Mouse (Mus musculus): ENCODE results near the gene Dek.

The Dek gene

DNA sequence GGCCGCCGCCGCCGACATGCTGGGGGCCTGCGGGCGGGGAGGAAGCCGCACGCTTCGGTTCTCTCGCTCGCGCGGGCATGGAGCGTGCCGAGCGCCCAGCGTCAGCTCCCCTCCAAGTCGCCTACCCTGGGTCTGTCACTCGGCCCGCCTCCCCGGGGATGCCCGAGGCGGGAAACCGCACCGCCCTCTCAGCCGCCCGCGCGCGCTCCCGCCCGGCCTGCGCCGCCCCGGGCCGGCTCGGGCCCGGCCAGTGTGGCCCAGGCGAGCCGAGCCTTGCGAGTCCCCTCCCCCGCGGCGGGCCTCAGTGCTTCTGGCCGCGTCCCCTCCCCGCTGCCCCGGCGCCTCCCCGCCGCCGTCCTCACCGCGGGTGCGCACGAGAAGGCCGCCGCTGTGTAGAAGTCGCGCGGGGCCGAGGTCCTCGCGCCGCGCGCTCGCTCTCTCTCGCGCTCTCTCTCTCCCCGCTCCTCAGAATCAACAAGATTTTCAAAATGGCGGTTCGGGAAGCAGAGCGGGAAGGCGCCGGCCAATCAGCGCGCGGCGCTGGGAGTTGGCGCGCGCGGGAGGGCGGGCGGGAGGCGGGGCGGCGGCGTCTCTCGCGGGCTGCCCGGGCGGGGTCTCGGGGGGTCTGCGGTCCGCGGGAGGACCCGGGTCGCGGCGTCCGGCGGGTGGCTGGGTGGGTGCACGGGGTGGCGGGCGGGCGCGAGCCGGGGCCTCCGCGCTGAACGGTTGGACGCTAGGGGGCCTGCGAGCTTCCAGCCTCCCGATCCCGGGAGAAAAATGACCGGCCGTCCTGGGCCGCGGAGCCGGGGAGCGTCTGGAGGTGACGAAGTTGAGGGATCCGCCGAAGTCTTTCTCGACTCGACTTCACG, at the start of gene Dek:
Gene Dek, minus strand, starts transcription at position 491 of the 869 bp plus-strand sequence.
- DNase-seq = peak; percentile 83 to 92

DNA sequence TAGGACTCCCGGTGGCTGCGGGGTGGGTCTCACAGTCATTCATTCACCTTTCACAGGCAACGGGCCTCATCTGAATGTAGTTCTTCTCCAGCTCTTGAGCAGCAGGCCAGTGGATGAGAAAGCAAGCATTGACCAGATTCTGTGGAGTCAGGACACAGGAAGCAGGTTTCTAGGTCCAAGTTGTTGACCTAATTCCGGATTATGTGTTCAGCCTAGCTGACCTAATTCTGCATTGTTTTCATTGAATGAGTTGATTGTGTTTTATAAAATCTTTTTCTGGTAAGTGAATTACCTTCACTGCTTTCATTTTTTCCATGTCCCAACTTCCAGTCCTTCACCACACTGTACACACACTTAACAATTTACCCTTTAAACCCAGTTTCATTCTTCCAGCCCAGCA, 48.9 kb upstream of the Dek start:
- no peak for DNase-seq

DNA sequence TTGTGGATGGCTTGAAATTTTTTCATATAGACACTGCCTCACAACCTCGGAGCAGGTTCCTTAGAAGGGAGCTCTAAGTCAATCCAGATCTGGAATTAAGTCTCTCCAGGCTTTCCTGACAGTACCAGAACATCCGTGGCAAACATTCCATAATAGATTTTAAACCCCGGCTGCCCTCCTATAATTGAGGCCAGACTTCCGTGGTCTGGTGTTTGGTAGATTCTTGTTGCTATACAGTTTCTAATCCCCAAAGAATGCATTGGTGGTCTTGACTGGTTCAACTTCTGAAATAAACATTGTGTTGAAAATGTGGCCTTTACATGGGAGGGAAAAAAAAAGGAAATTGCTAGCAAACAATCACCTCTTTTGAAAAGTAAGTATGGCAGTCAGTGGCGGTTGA, 47.2 kb upstream of the Dek start:
- DNase-seq = no peak

DNA sequence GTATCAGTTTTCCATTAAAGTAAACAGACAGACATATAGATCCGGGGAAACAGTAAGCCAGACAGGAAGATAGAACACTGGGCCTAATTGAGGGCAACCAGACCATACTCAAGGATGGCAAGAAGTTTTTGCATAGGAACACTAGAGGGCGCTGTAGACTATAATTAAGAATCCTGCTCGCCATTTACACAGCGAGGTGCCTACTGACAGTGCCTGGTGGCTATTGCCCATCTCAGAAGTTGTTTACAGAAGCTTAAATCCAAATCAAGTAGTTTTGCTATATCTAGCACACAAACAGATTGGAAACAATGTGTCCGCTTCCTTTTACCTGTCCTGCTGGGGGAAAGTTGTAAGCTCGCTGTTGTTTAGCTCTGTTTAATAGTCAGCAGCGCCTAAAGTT, 46.4 kb upstream of the Dek start:
- peak in 1 of 2 experiments; percentile 54 for DNase-seq

DNA sequence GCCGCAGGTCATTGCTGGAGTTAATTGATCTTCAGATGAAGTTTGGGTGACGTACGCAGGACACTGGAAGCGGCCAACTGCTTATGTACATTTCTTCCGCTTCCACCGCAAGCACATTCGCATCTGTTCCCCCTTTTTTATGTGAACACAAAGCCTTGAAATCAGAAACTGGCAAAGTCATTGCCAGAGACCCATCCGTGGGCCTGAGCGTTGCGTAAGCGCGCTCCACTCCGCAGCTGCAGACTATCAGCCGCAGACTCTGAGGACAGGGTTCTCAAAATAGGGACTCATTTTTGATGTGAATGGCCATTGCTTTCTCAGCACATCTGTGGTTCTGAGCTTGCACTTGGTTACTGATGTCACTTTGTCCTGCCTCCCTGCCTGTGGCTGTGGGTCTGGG, 45.1 kb upstream of the Dek start:
- DNase-seq = no peak

DNA sequence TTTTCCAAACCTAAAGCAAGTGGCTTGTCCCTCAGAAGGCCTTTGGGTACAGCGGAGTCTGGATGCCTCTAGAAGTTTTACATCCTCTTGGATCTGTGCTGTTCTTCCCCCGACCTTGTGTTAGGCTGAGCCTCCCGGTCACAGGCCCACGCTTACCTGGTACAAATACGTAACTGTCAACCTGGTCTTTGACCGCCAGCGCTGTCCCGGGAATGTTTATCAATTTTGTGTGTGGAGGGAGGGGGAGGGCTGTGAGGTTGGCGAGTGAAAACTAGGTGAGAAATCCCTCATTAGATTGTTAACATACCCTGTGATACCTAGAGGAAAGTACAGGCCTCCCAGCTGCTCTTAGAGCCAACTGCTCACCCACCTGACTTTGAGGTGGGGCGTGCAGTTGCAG, 44.0 kb upstream of the Dek start:
- DNase-seq = no peak

DNA sequence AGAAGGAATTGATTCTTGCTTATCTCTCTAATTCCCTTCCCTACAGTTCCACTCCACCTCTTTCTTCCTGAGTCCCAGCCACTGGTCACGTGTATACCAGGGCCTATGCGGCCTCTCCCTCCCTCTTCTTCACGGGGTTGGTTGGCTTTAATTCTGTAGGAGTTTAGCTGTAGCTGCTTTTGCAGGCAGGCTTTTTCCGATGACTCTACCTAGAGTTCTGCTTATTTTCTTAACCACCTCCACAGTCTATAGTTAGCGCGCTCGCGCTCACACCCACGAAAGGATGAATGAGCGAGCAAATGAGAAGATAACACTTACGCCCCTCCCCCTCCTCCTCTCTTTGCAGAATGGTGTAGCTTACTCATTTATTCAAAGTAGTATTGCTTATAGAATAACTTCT, 42.6 kb upstream of the Dek start:
- no peak for DNase-seq

DNA sequence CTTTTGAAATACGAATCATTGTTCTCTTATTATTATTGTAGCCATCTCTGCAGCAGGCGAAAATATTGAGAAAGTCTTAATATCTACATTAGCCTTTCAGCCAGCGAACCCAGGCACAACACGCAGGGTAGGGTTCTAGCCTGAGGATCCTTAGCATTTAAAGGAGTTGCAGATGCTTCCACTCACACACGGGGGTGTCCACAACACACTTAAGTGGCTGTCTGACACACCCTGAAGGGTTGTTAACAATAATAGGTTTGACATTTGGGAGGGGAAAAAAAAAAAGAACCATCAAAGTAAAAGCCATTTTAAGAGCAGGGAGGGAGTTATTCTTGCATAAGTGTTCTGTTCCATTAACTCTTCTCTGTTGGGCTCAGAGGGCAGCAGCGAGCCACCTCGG, 40.4 kb upstream of the Dek start:
- DNase-seq = no peak

DNA sequence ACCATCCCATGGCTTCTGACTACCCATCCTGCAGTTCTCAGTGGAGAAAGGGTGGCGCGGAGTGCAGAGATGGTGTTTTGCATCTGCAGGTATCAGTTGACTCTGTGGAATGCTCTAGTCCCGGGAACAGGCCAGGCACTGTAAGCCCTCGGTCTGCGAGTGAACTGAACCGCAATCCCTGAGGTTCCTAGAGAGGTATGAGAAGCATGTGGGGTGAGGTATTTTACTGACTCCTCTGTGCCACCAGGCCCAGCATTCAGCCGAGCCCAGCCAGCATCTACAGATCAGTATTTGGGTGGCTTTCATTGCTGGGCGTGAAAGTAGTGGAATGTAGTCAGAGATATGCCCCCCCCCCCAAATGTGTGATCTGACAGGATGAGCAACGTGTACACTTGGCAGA, 39.9 kb upstream of the Dek start:
- DNase-seq = no peak

DNA sequence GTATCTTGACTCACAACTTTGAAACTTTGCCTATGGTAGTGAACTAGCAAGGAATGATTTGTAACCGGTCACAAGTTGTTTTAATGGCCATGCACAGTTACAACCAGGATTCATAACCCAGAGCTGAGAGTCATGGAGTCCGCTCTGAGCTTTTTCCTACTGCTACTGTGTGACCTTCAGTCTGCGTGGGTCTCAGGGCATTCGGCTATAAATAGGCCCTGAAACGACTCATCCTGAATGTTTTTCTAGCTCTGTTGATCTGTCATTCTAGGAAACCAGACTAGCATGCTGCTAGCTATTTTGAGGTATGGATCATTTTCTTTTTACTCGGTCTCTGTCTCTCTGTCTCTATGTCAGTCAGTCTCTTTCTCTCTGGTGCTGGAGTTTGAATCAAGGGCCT, 36.8 kb upstream of the Dek start:
- DNase-seq = no peak

DNA sequence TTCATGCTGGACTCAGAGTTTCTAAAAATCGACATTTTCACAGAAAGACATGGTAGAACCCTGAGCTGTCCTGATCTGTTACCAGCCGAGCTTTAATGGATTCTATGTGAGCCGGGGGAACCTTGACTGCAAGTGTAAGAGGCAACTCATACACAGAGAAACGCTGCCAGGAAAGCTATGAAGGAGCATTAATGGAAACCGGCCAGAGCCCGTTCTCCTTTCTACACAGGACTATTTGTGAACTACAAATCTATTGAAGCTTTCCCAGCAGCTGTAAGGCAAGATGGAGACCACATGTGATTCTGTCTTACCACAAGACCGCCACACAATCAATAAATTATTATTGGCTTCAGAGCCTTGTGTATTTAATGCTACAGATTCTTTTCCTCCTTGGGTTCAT, 29.7 kb upstream of the Dek start:
- no peak for DNase-seq

DNA sequence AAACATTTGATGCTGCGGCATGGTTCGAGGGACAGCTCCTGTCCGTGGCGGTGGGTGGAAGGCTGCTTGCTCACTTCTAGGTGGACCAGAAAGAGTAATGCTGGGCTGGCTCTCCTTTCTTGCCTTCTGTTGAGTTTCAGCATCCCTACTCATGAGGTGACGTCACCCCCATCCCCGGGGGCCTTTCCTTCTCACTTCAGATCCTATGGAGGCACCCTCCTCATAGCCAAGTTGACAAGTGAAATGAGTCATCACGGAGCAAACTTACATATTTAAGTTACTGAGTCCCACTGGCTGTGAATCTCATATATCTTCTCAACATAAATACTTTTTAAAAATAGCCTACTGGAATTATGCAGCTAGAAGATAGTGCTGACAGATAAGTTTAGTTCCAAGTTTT, 28.8 kb upstream of the Dek start:
- no peak for DNase-seq

DNA sequence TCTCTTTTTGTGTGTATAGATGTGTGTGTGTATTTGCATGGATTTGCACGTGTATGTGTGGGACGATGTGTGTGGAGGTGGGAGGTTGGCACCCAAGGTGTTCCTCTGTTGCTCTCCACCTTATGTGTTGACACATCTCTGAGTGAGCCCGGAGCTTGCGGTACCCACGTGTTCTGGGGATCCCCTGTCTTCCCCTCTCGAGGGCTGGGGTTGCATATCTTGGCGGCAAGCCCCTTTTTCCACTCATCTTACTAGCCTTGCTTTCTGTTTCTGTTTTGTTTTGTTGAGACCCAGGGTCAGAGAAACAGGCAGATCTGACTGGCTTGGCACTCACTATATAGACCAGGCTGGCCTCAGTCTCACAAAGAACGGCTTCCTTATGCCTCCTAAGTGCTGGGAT, 27.1 kb upstream of the Dek start:
- DNase-seq = no peak

DNA sequence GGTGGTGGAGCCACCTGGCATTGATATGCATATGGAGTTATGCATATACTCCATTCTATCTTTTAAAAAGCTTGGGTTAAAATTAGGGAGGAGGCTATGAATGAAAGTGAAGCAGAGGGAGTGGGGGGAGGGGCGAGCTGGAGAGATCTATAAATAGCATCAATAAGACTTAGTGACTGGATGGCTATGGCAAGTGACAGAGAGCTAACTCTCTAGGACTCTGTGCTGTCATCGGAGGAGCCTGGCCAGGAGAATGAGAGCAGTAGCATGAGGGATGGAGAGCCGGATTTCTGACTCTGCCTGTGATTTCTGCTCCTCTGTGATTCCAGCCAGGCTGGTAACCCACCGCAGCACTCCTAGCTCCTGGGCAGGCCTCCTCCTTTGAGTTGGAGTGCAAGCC, 23.1 kb upstream of the Dek start:
- no peak for DNase-seq

DNA sequence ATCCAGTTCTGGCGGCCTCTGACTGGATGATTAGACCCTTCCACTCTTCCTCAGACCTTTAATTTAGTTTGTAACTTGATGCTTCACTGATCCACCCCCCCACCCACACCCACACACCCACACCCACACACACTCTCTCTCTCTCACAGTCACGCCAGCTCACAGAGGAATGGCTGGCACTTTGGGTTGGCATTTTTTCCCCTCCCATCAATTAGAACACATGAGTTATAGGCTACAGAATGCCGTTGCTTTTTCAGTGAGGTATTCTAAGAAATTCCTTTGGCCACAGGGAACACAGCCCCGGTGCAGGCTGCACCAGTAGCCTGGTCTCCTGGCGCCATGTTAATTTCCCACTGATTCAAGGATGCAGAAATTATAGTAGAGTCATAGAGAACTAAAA, 19.6 kb upstream of the Dek start:
- no peak for DNase-seq

DNA sequence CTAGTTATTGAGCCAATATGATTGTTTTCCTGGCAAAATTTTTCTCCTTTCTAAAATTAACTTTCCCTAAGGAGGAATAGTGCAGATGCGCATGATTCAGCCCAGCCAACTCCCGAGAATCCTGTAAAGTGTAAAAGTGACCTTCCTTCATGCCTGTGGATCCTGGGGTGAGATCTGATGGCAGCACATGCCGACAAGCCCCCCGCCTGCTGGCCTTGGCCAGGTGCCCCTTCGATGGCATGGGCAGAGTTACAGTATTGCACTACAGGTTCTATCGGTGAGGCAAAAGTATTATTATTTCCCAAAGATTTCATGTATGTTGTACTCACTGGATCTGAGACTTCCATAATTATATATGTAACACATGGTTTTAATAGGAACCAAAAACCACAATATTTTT, 19.0 kb upstream of the Dek start:
- DNase-seq = no peak

DNA sequence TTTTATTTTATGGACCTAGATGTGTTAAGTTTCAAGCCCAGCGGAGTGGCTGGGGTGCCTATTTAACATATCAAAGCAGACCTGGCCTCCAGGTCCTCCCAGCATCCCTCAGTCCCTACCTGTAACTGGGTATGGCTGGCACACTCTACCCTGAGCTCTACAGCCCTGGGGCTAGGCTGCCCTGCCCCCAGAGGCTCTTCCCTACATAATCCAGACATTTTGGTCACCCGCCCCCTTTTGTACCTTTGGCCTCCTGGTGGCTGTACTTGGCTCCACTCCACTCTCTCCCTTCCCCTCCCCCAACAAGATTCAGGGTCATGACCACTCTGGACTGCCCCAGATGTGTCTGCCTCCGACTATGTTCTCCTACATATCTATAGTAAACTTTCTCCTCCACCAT, 18.4 kb upstream of the Dek start:
- no peak for DNase-seq

DNA sequence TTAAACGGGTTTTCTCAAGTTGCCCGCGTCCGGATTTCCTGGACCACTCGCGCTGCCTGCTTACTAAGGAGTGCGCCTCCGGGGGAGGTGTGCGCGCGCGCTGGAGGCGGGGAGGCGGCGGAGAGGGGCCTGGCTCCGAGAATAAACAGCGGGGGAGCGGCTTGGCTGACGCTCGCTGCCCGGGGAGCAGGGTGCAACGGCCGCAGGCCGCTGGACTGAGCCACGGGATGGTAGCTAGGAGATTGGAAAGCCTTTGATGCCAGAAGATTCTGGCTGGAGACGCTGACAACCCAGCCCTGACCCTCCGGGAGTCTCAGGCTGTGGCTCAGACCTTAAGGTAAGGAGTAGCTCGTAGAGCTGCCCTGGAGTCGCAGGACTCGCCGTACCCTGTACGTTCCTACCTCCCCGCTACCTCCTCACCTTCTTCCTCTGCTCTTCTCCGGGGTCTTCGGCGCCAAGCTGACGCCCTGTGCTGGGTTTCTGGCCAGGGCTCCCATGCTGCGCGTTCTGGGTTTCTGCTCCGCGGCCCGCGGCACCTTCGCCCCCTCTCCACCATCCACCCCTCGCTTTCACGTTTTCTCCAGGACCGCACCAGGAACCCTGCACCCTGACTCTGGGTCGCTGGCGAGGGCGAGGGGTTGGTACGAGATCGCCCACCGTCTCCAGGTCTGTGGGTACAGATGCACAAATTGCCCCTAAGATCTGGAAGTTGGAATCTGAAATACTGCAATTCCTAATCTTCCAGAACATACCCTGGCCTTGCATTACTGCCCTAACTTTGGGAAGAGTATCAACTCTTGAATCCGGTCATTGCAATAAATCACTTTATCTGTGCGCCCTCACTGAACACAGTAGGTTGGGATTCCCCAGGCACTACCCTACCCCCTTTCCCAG, 16.8 kb upstream of the Dek start, which contains the start of gene Rnf144b:
Gene Rnf144b, plus strand, starts transcription at position 120 of the 894 bp plus-strand sequence.
- DNase-seq = peak; percentile 35 to 48

DNA sequence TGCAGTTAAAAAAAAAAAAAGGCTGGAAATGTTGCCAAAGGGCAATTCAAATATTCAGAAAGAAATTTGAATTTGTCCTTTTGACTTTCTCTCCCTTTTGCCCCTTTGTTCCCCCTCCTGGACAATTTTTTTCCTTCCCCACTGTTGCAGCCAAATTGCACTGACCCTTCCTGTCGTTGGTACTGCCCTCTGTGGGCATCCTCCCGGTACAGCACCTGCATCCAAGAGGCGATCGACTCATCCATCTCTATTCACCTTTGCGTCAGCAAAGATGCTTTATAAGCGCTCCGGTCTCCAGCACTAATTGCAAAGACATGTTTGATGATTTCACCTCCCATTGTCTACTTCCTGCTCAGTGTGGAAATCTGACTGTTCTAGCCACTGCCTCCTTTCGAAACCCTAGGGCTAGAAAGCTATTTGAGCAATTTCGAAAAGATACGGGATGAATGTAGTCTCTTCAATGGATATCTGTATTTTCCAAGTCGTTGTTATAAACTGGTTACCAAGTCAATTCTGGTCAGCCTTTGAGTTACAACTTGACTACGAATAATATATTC, 15.4 kb upstream of the Dek start:
- DNase-seq = no peak

DNA sequence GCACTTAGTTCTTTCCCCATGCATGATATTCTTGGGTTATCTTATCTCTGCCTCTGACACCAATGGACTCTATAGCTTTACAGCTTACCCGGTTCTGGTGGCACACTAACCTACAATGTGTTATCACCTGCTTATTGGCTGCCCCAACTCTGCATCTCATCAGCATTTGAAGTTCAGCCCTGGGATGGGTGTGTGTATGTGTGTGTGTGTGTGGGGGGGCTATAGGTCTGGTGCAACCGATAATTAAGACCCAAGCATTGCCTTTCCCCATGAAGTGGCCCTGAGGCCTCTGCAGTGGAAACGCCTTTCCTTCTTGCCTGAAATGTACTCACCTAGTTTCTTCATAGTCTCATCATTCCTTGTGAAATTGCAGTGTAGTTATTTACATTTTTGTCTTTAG, 10.0 kb upstream of the Dek start:
- no peak for DNase-seq

DNA sequence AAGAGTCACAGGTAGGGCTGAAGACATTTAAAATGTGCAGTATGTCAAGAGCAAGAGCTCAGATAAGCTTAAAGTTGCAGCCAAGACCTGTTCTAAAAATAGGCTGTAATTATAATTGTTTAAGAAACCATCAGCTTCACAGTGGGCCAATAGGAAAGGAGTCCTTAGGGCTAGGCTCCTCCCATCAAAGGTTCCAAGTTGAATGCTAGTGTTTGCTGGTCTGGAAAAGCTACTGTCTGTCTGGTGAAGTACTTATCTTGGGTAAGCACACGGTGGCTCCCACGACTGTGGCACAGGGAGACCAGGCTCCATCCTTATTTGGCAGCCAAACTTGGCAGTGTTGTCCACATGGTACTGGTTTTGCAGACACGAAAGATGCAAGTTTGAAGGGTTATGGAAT, 6.9 kb upstream of the Dek start:
- no peak for DNase-seq

DNA sequence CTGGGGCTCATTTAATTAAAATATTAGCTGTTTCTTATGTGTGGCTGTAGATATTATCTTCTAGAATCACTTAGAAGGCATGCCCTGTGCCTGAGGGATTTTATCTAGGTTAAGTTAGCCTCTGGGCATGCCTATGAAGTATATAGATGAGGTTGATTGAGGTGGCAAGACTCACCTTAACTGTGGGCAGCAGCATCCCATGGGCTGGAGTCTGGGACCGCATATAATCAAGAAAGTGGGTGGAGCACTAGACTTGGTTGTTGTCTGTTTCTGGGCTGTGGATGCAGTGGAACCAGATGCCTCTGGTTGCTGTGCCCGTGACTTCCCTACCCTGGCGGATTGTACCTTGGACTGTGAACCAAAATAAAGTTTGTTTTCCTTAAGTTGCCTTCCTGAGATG, 6.1 kb upstream of the Dek start:
- DNase-seq = no peak

DNA sequence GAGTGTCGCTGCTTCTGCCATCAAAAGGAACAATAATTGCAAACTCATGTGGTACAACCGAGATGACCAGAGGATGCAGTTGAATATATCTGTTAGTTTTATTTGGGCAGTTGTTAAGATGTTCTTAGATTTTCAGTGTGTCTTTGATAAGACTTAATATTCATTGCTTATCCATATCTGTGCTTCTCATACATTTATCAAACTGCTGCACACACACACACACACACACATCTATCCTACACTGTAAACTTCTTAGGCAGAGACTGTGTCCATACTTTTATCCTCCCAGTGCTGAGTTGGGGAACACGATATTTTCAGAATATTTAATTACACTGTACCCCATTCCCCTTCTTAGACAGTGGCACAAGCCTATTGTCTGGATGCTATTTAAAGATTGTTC, 5.2 kb upstream of the Dek start:
- DNase-seq = no peak

DNA sequence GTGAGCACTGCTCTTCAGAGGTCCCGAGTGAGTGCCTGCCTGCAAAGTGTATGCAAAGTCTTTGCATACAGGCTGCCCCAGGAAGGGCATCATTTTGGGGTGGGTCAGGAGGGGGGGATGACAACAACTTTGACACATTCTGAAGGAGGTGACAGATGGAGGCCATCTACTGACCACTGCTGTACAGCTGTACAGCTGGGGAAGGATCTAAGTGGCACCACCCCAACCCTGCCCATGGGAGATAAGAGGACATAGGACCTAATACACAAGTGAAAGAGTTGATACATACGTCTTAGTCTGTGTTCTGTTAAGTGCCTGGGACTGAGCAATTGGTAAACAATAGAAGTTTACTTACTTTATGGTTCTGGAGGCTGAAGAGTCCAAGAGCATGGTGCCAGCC, 3.2 kb upstream of the Dek start:
- no peak for DNase-seq

Data from kidney, postnatal 25 days (tissue).